Mouse (Mus musculus) spleen, adult 2 months (tissue): ENCODE measurements at regions not wholly inside any gene's neighbourhood (a gene's known extent, or its start where the extent isn't known, plus 50 kb on each side); places are given as distances from the start of the nearest gene placed in this dataset.
"Not testable (repeated sequence)": the region's sequence is repeated elsewhere in the genome, so short reads cannot be mapped to it uniquely, and the experiment has no call there.

Source experiments
- CTCF ChIP-seq: fragments of 200-500 bp; IDR thresholded peaks from 2 replicates; pipeline ENCODE4 v1.5.1; 2011; ENCODE audit warnings: mild to moderate bottlenecking, inconsistent platforms; ENCODE audit not compliant: insufficient read depth, insufficient read length, insufficient replicate concordance; ENCODE audit errors: extremely low read depth
- POLR2A ChIP-seq: fragments of 200-500 bp; IDR thresholded peaks from 2 replicates; pipeline ENCODE4 v1.6.1; 2011; ENCODE audit warnings: low read depth, low read length, inconsistent platforms

- TF ChIP-seq POLR2A, CTCF: not testable (repeated sequence)
Measured at GRCm38 (mm10) chr13:7170035-7170434, 521.5 kb upstream of the Pfkp start.
